Mouse (Mus musculus) hindbrain, embryonic 11.5 days (tissue): ENCODE measurements around the gene Bmp8a. TPM values are rescaled to one million over a fixed set of nuclear protein-coding genes. Genes with fewer than 3 reads are reported as not detected.
"Not testable (repeated sequence)": the region's sequence is repeated elsewhere in the genome, so short reads cannot be mapped to it uniquely, and the experiment has no call there.

Source experiments
- ATAC-seq: fragments of 200-750 bp; cut with Nextera tagmentation; 2 replicates; pipeline ENCODE4 v1.8.0; 2017; ENCODE audit warnings: mild to moderate bottlenecking, moderate TSS enrichment, moderate library complexity; ENCODE audit not compliant: low FRiP score
- DNase-seq: peaks from one replicate; pipeline ENCODE4 v3.0.0-alpha.2; 2015; ENCODE audit warnings: low spot score
- H3K27ac ChIP-seq: fragments of 300-500 bp; sonication (generic); 2 replicates; pipeline ENCODE4 v1.5.1; 2014; ENCODE audit warnings: mild to moderate bottlenecking, low read depth, low read length
- H3K27me3 ChIP-seq: fragments of 300-500 bp; sonication (generic); 2 replicates; pipeline ENCODE4 v1.6.1; 2014; ENCODE audit warnings: mild to moderate bottlenecking, low read length, moderate library complexity, mixed read lengths; ENCODE audit not compliant: control insufficient read depth, insufficient read depth
- H3K36me3 ChIP-seq: fragments of 300-500 bp; sonication (generic); 2 replicates; pipeline ENCODE4 v1.6.1; 2014; ENCODE audit warnings: mild to moderate bottlenecking, low read length, moderate library complexity, mixed read lengths; ENCODE audit not compliant: control insufficient read depth, insufficient read depth
- H3K4me1 ChIP-seq: fragments of 300-500 bp; sonication (generic); replicated peaks from 2 replicates; pipeline ENCODE4 v1.6.1; 2014; ENCODE audit warnings: low read length, mixed read lengths; ENCODE audit not compliant: control insufficient read depth, insufficient read depth
- H3K4me2 ChIP-seq: fragments of 300-500 bp; sonication (generic); replicated peaks from 2 replicates; pipeline ENCODE4 v1.6.1; 2014; ENCODE audit warnings: mild to moderate bottlenecking, low read depth, low read length
- H3K4me3 ChIP-seq: fragments of 300-500 bp; sonication (generic); 2 replicates; pipeline ENCODE4 v1.5.1; 2014; ENCODE audit warnings: low read depth, low read length
- H3K9ac ChIP-seq: fragments of 300-500 bp; sonication (generic); 2 replicates; pipeline ENCODE4 v1.6.1; 2014; ENCODE audit warnings: low read depth, low read length
- H3K9me3 ChIP-seq: fragments of 300-500 bp; sonication (generic); 2 replicates; pipeline ENCODE4 v1.6.1; 2016; ENCODE audit warnings: low read length; ENCODE audit not compliant: control insufficient read depth
- WGBS: fragments of 180-500 bp; shearing (Covaris S2); extraction: QIAGEN DNeasy Blood & Tissue Kit; methylation state at CpG from one replicate; pipeline ENCODE4 v1.1.7; 2014; 5-methylcytosine and 5-hydroxymethylcytosine counted together
- polyA plus RNA-seq: library from polyadenylated mRNA; unstranded; fragments of >200 nt; fragmentation: Nextera tagmentation; extraction: Ambion mirVana; gene quantifications from 2 replicates; pipeline ENCODE4 v1.2.1, GENCODE M21; 2014

Bmp8a gene
- polyA plus RNA-seq, 1 experiment from 2014 or later: 0.06 TPM

- Histone ChIP-seq H3K4me2 (no peak overlapping the region), H3K36me3 (peaks cover 16% of the 10 kb centered on the region), H3K9me3 (no peaks in the 10 kb centered on the region), H3K4me1 (peaks cover 10% of the 10 kb centered on the region), H3K27ac (no peak overlapping the region), H3K27me3 (no peaks in the 10 kb centered on the region), H3K9ac (no peak overlapping the region), H3K4me3 (no peak overlapping the region)
- 90% methylated on average over 12 of the region's 12 CpGs for WGBS
- ATAC-seq (no peak), DNase-seq (no peak)
Measured at GRCm38 (mm10) chr4:123289038-123289437, 54.0 kb downstream of the Bmp8a start.

GRCm38 (mm10) chr4:123286790-123287189 lies 56.3 kb downstream of the Bmp8a start:
- peaks cover 12% of the 10 kb centered on the region for H3K4me1 ChIP-seq
- H3K27ac ChIP-seq: no peak overlapping the region
- ATAC-seq (no peak), DNase-seq (no peak)
- no peak overlapping the region for H3K4me2 ChIP-seq
- no peaks in the 10 kb centered on the region for H3K27me3 ChIP-seq
- H3K9me3 ChIP-seq: no peaks in the 10 kb centered on the region
- WGBS: 91% methylated on average over 2 of the region's 2 CpGs
- peaks cover 8% of the 10 kb centered on the region for H3K36me3 ChIP-seq
- no peak overlapping the region for H3K4me3 ChIP-seq
- H3K9ac ChIP-seq: no peak overlapping the region

- H3K4me1 ChIP-seq: peaks cover 12% of the 10 kb centered on the region
- H3K9me3 ChIP-seq: no peaks in the 10 kb centered on the region
- H3K4me2 ChIP-seq: peak overlapping the region; percentile 78
- peaks cover 5% of the 10 kb centered on the region; the same call in 1 of the 2 replicates for H3K36me3 ChIP-seq
- 83% methylated on average over 6 of the region's 6 CpGs for WGBS
- no peak for DNase-seq
- H3K9ac ChIP-seq: peak overlapping the region; percentile 19; the same call in 1 of the 2 replicates
- H3K27ac ChIP-seq: no peak overlapping the region
- ATAC-seq: no peak
- H3K27me3 ChIP-seq: no peaks in the 10 kb centered on the region
- H3K4me3 ChIP-seq: peak overlapping the region; percentile 50
Measured at GRCm38 (mm10) chr4:123284731-123285624, 58.1 kb downstream of the Bmp8a start.

- not testable (repeated sequence) for H3K27ac ChIP-seq, H3K36me3 ChIP-seq, H3K9me3 ChIP-seq, H3K27me3 ChIP-seq
- peak; percentile 6; the same call in 1 of the 2 replicates for ATAC-seq
- peak overlapping the region; percentile 35 for H3K9ac ChIP-seq
- H3K4me2 ChIP-seq: peak overlapping the region; percentile 78
- WGBS: 2% methylated on average over 10 of the region's 15 CpGs
- DNase-seq: peak; percentile 38
- peaks cover 12% of the 10 kb centered on the region for H3K4me1 ChIP-seq
- H3K4me3 ChIP-seq: peak overlapping the region; percentile 50
Measured at GRCm38 (mm10) chr4:123283675-123284064, 59.4 kb downstream of the Bmp8a start.

GRCm38 (mm10) chr4:123282915-123283674 lies 60.0 kb downstream of the Bmp8a start:
- not testable (repeated sequence) for H3K9me3 ChIP-seq, H3K27me3 ChIP-seq, H3K27ac ChIP-seq, H3K36me3 ChIP-seq
- peak overlapping the region; percentile 50 for H3K4me3 ChIP-seq
- H3K9ac ChIP-seq: peak overlapping the region; percentile 40; the same call in 1 of the 2 replicates
- peak; percentile 77 for ATAC-seq
- DNase-seq: peak; percentile 36
- under 1% methylated on average over 44 of the region's 55 CpGs for WGBS
- peaks cover 12% of the 10 kb centered on the region for H3K4me1 ChIP-seq
- peak overlapping the region; percentile 78 for H3K4me2 ChIP-seq

GRCm38 (mm10) chr4:123282500-123282899 lies 60.6 kb downstream of the Bmp8a start:
- H3K36me3 ChIP-seq: no peaks in the 10 kb centered on the region
- H3K27me3 ChIP-seq: no peaks in the 10 kb centered on the region
- peak; percentile 94 for ATAC-seq
- H3K9me3 ChIP-seq: no peaks in the 10 kb centered on the region
- H3K4me3 ChIP-seq: peak overlapping the region; percentile 50
- peak; percentile 92 for DNase-seq
- peak overlapping the region; percentile 78 for H3K4me2 ChIP-seq
- H3K9ac ChIP-seq: peak overlapping the region; percentile 40; the same call in 1 of the 2 replicates
- under 1% methylated on average over 25 of the region's 25 CpGs for WGBS
- no peak overlapping the region for H3K27ac ChIP-seq
- peaks cover 12% of the 10 kb centered on the region for H3K4me1 ChIP-seq

- H3K4me1 ChIP-seq: peaks cover 10% of the 10 kb centered on the region
- 81% methylated on average over 3 of the region's 3 CpGs for WGBS
- no peak overlapping the region for H3K4me2 ChIP-seq
- no peak overlapping the region for H3K9ac ChIP-seq
- H3K27me3 ChIP-seq: no peaks in the 10 kb centered on the region
- H3K9me3 ChIP-seq: no peaks in the 10 kb centered on the region
- DNase-seq: no peak
- ATAC-seq: no peak
- H3K4me3 ChIP-seq: no peak overlapping the region
- no peaks in the 10 kb centered on the region for H3K36me3 ChIP-seq
- H3K27ac ChIP-seq: no peak overlapping the region
Measured at GRCm38 (mm10) chr4:123280117-123280516, 62.9 kb downstream of the Bmp8a start.

- Histone ChIP-seq H3K27ac (no peak overlapping the region), H3K9me3 (no peaks in the 10 kb centered on the region), H3K27me3 (no peaks in the 10 kb centered on the region), H3K9ac (no peak overlapping the region), H3K4me1 (no peaks in the 10 kb centered on the region), H3K36me3 (no peaks in the 10 kb centered on the region), H3K4me2 (no peak overlapping the region), H3K4me3 (no peak overlapping the region)
- DNase-seq (no peak), ATAC-seq (no peak)
- WGBS: 84% methylated on average over 3 of the region's 3 CpGs
Measured at GRCm38 (mm10) chr4:123271063-123271462, 72.0 kb downstream of the Bmp8a start.
